Mouse (Mus musculus) lung, embryonic 15.5 days (tissue): ENCODE results near the gene Abhd2. TPM values are rescaled to one million over a fixed set of nuclear protein-coding genes. Genes with fewer than 3 reads are reported as not detected.

ENCODE experiments used
- ATAC-seq: fragments of 200-750 bp; cut with Nextera tagmentation; 2 replicates; pipeline ENCODE4 v1.8.0; 2017; ENCODE audit warnings: moderate number of reproducible peaks, borderline replicate concordance; ENCODE audit not compliant: low FRiP score, low TSS enrichment; ENCODE audit errors: extremely low read depth
- H3K27ac ChIP-seq: fragments of 300-500 bp; sonication (generic); 2 replicates; pipeline ENCODE4 v1.5.1; 2015; ENCODE audit warnings: moderate library complexity, mild to moderate bottlenecking, inconsistent platforms
- H3K27me3 ChIP-seq: fragments of 300-500 bp; sonication (generic); 2 replicates; pipeline ENCODE4 v1.6.1; 2015; ENCODE audit warnings: inconsistent platforms
- H3K36me3 ChIP-seq: fragments of 300-500 bp; sonication (generic); 2 replicates; pipeline ENCODE4 v1.6.1; 2015; ENCODE audit warnings: inconsistent platforms
- H3K4me1 ChIP-seq: fragments of 300-500 bp; sonication (generic); 2 replicates; pipeline ENCODE4 v1.6.1; 2015; ENCODE audit warnings: inconsistent platforms
- H3K4me2 ChIP-seq: fragments of 300-500 bp; sonication (generic); 2 replicates; pipeline ENCODE4 v1.6.1; 2015; ENCODE audit warnings: inconsistent platforms, mild to moderate bottlenecking, moderate library complexity
- H3K4me3 ChIP-seq: fragments of 300-500 bp; sonication (generic); 2 replicates; pipeline ENCODE4 v1.5.1; 2015; ENCODE audit warnings: mild to moderate bottlenecking, inconsistent platforms
- H3K9ac ChIP-seq: fragments of 300-500 bp; sonication (generic); 2 replicates; pipeline ENCODE4 v1.6.1; 2015; ENCODE audit warnings: inconsistent platforms
- H3K9me3 ChIP-seq: fragments of 300-500 bp; sonication (generic); 2 replicates; pipeline ENCODE4 v1.6.1; 2016; ENCODE audit warnings: inconsistent platforms
- WGBS: fragments of 180-500 bp; shearing (Covaris S2); methylation state at CpG from one replicate; pipeline ENCODE4 v1.1.7; 2015; 5-methylcytosine and 5-hydroxymethylcytosine counted together
- polyA plus RNA-seq: library from polyadenylated mRNA; unstranded; fragments of >200 nt; fragmentation: Nextera tagmentation; extraction: Ambion mirVana; gene quantifications from 2 replicates; pipeline ENCODE4 v1.2.1, GENCODE M21; 2015

The Abhd2 gene
- polyA plus RNA-seq, 1 experiment from 2014 or later = 17.1 TPM

DNA sequence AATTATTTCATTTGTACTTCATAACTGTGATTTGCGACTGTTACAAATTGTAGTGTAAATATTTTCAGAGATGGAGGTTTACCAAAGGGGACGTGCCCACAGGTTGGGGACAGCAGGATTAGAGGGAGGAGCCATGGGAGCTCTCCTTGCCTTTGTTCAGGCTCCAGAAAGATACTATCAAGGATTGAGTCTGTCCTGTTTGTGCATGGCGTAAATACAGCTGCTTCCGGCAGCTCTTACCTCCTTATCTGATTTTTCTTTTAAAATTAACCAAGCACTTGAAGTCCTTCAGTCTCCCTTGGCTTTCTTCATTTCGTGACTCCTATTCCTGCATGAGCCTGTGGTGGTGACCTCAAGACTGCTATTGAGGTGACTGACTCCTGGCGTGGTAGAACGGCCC lies 26.5 kb downstream of the Abhd2 start:
- peak overlapping the region; percentile 84 for H3K27ac ChIP-seq
- peak; percentile 46; the same call in 1 of the 2 replicates for ATAC-seq
- 32% methylated on average over 7 of the region's 7 CpGs for WGBS

DNA sequence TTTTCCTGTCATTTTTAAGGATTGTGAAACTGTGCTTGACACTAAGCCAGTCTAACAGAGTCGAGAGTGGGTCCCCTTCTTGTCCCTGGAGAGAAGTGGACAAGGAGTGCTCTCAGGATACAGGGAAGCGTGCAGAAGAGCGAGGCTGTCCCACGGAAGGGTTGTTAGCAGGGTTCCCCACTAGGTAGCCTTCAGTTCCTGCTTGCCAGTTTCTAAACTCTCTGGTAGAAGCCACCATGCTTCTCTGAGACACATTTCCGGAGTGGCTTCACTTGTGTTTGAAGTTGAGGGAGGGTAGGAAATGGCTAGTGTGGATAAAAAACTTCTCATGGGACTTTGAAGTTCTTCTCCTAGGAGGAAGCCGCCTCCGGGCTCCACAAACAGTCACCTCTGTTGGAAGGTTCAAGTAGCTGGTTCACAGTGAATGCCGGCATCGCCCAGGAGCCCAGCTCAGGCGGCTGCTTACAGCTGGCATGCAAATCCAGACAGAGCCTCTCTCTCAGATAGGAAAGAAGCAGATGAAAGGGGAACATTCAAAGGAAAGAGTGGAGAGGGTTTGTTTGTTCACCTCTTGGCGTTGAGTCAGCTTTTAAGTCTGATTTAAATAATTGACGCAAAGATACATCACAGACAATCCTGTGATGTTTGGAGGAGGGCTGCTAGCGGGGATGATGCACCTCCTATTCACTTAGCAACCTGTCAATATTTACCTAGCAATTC lies 27.6 kb downstream of the Abhd2 start:
- Histone ChIP-seq H3K4me2 (no peak overlapping the region), H3K9ac (no peak overlapping the region), H3K4me3 (no peak overlapping the region), H3K9me3 (no peaks in the 10 kb centered on the region), H3K36me3 (peaks cover 13% of the 10 kb centered on the region), H3K4me1 (peaks cover 67% of the 10 kb centered on the region), H3K27ac (peak overlapping the region; percentile 84), H3K27me3 (no peaks in the 10 kb centered on the region)
- ATAC-seq = peak; percentile 10; the same call in 1 of the 2 replicates
- 15% methylated on average over 13 of the region's 13 CpGs for WGBS

More for the DNA sequence above, 26.5 kb downstream of the Abhd2 start:
- H3K9me3 ChIP-seq = no peaks in the 10 kb centered on the region
- no peak overlapping the region for H3K4me3 ChIP-seq
- H3K4me1 ChIP-seq = peaks cover 70% of the 10 kb centered on the region
- no peak overlapping the region for H3K9ac ChIP-seq
- H3K4me2 ChIP-seq = no peak overlapping the region
- no peaks in the 10 kb centered on the region for H3K27me3 ChIP-seq
- peaks cover 13% of the 10 kb centered on the region for H3K36me3 ChIP-seq

DNA sequence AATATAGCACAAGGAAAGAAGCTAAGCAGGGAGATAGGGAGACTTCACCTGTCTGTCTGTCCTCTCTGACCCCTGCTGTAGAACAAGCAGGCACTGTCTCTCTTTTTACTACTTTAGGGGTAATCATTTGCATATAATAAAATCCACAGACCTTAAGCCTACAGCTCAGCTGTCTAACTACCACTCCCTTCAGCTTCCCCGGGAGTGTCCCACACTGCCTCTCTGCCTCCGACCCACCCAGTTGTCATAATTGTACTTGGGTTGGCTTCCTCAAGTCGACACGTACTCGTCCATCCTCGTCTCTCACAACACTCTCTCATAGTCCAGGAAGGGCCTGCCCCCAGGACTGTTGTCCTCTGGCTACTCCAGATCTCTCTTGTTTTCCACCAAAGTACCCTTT lies 29.1 kb downstream of the Abhd2 start:
- H3K4me2 ChIP-seq = no peak overlapping the region
- H3K27me3 ChIP-seq = no peaks in the 10 kb centered on the region
- H3K9me3 ChIP-seq = no peaks in the 10 kb centered on the region
- H3K9ac ChIP-seq = no peak overlapping the region
- no peak for ATAC-seq
- H3K27ac ChIP-seq = peak overlapping the region; percentile 84
- H3K4me1 ChIP-seq = peaks cover 56% of the 10 kb centered on the region
- H3K36me3 ChIP-seq = peaks cover 11% of the 10 kb centered on the region
- 64% methylated on average over 6 of the region's 6 CpGs for WGBS
- H3K4me3 ChIP-seq = no peak overlapping the region

DNA sequence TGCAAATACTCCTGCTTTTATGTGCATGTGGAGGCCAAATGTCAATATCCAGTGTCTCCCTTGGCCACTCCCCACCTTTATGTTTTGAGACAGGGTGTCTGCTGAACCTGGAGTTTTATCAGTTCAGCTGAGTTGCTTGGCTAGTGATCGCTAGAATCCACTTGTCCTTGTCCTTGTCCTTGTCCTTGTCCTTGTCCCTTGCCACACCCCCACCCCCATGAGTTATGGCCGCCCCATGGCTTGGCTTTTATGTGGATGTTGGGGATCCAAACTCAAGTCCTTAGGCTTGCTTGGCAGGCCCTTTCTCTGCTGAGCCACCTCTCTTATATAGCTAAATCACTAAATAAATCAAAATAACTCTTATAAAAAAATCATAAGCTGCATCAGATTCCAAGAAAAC lies 29.6 kb downstream of the Abhd2 start:
- ATAC-seq = no peak
- H3K4me3 ChIP-seq = no peak overlapping the region
- no peaks in the 10 kb centered on the region for H3K27me3 ChIP-seq
- H3K9me3 ChIP-seq = no peaks in the 10 kb centered on the region
- 74% methylated on average over 2 of the region's 2 CpGs for WGBS
- H3K4me1 ChIP-seq = peaks cover 55% of the 10 kb centered on the region
- H3K27ac ChIP-seq = peak overlapping the region; percentile 84
- no peak overlapping the region for H3K9ac ChIP-seq
- H3K4me2 ChIP-seq = no peak overlapping the region
- peaks cover 8% of the 10 kb centered on the region for H3K36me3 ChIP-seq

DNA sequence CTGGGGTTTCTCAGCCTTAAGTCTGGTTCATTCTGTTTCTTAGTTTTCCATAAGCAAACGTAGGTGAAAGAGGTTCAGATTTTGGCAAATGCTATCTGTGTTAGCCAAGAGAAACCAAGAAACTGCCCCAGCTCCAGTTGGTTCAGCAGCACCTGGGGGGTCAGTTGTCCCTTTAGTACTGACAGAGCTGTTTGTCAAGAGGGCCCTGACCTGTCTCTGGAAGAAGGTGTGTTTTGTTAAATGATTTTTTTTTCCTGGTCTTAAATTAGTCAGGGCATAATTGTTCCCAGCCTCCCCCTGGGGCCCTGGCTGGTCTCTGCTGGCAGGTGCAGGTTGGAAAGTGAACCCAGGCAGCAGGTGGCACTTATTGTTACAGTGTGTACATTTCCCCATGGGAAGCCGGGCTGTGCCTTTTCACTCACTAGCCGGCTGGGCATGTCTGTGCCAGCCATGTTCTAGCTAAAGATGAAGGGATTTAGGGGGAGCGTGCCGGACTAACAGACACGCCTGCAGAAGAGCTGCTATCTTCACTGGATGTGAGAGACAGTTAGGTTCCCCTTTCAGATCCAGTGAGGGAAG lies 30.3 kb downstream of the Abhd2 start:
- Histone ChIP-seq H3K4me2 (no peak overlapping the region), H3K27me3 (no peaks in the 10 kb centered on the region), H3K27ac (peak overlapping the region; percentile 68), H3K4me1 (peaks cover 56% of the 10 kb centered on the region), H3K36me3 (peaks cover 1% of the 10 kb centered on the region), H3K4me3 (no peak overlapping the region), H3K9ac (no peak overlapping the region), H3K9me3 (no peaks in the 10 kb centered on the region)
- ATAC-seq = no peak
- WGBS = 70% methylated on average over 6 of the region's 6 CpGs

DNA sequence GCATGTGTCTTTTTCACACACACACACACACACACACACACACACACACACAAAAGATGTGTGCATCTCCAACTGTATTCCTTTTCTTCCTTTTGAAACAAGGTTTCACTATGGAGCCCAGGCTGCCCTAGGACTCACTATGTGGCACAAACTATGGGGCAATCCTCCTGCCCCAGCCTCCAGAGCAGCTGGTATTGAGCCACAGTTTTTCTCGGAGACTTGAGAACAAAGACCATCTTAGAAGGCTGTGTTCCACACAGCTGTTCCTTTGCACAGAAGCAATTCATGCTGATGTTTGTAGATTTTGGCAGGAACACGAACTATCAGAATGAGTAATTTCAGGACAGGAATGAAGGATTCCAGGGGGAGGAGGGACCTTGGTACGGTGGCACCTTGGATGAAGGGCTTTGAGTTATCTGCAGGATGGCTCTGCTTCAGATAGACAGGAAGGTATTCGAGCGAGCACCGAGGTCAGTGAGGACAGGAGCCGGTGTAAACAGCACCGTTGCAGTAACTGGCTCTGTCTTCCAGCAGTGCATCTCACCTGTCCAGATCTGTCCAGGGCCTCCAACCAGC lies 35.5 kb downstream of the Abhd2 start:
- Histone ChIP-seq H3K36me3 (no peaks in the 10 kb centered on the region), H3K4me3 (no peak overlapping the region), H3K4me2 (no peak overlapping the region), H3K27ac (no peak overlapping the region), H3K27me3 (no peaks in the 10 kb centered on the region), H3K9ac (no peak overlapping the region), H3K9me3 (no peaks in the 10 kb centered on the region), H3K4me1 (peaks cover 53% of the 10 kb centered on the region)
- WGBS = 37% methylated on average over 8 of the region's 8 CpGs
- ATAC-seq = no peak

DNA sequence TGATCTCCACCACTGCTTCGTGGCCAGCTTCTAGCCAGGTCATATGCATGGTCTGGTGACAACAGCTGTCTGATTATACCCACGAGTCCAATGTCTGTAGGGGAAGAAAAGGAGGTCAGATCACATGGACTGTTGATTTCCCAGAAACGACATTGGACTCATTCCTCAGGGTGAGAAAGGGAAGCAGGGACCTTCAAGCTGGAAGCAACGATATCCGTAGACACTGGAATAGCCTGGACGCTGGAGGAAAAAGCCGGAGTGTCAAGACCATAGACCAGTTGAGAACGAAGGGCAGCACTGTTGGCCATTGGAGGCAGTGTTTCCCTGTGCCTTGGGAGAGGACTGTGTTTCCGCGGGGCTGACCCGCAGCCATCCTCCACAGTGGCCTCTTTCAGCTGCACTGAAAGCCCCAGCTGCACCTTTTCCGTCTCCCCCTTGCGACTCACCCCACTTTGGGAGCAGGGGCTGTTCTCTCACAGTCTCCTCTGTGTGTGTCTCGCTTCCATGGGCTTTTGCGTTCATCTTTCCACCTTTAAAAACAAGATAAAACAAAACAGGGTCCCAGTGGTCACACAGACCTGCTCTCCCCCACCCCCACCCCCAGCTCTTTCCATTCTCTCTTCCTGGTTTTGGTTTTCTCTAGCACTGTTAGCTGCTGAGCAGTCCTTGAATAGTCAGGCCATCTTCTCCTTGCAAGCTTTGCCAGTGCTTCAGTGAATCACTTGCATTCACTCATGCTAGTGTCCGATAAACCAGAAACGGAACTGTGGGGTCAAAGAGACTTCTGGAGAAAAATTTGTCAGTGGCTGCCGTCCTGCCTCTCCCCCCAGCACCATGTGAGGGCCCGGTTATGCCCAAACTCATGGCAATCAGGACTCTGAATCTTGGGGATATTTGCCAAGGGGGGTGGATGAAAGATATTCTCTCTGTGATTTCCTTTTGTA lies 36.5 kb downstream of the Abhd2 start:
- Histone ChIP-seq H3K9ac (peak overlapping the region; percentile 6; the same call in 1 of the 2 replicates), H3K27me3 (no peaks in the 10 kb centered on the region), H3K36me3 (no peaks in the 10 kb centered on the region), H3K4me3 (no peak overlapping the region), H3K4me2 (no peak overlapping the region), H3K4me1 (peaks cover 59% of the 10 kb centered on the region), H3K27ac (peak overlapping the region; percentile 46; the same call in 1 of the 2 replicates), H3K9me3 (no peaks in the 10 kb centered on the region)
- ATAC-seq = no peak
- 32% methylated on average over 19 of the region's 19 CpGs for WGBS

DNA sequence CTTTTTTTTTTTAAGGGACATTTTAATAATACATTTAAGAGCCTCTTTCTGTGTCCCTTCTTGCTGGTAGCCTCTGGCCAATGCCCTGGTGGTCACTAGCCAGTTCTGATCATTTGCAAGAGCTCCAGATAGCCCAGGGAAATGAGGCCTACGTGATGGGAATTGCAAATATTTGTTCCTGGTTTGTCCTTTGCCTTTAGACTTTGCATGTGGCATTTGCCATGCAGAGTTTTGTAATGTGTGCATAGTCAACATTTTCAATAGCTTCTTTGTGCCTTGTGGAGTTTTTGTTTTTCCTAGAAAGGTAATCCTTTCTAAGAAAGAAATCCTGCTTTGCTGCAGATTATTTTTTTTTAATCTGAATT lies 37.2 kb downstream of the Abhd2 start:
- no peak overlapping the region for H3K4me2 ChIP-seq
- H3K4me3 ChIP-seq = no peak overlapping the region
- peaks cover 60% of the 10 kb centered on the region for H3K4me1 ChIP-seq

DNA sequence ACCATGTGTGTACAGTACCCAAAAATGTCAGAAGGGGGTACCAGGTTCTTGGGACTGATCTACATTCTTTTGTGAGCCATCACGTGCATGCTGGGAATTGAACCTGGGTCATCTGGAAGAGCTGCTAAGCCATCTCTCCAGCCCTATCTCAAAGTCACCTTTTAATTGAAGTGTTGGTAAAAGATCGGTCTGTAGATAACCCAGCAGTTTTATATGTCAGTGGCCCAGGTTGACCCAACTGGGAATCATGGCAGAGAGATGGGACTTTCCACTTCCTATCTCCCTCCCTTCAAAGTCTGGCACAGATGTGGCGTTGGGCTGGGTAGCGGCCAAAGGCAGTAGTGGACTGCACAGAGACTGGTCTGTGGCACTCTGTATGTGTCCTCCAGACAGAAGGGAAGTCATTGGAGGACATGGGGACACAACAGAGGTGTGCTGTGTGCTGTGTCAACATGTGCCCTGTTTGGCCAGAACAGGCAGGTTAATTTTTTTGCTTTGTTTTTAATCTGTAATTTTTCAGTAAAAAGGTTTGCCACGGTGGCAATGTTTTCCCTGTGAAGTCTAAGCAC lies 38.5 kb downstream of the Abhd2 start:
- no peak for ATAC-seq
- Histone ChIP-seq H3K4me1 (peaks cover 67% of the 10 kb centered on the region), H3K9me3 (no peaks in the 10 kb centered on the region), H3K9ac (no peak overlapping the region), H3K27me3 (no peaks in the 10 kb centered on the region), H3K4me3 (no peak overlapping the region), H3K27ac (no peak overlapping the region), H3K4me2 (no peak overlapping the region), H3K36me3 (no peaks in the 10 kb centered on the region)
- 67% methylated on average over 5 of the region's 5 CpGs for WGBS

More for the DNA sequence above, 37.2 kb downstream of the Abhd2 start:
- Histone ChIP-seq H3K27me3 (no peaks in the 10 kb centered on the region), H3K36me3 (no peaks in the 10 kb centered on the region), H3K9ac (no peak overlapping the region), H3K9me3 (no peaks in the 10 kb centered on the region), H3K27ac (no peak overlapping the region)
- 33% methylated on average over 1 of the region's 1 CpGs for WGBS
- no peak for ATAC-seq

DNA sequence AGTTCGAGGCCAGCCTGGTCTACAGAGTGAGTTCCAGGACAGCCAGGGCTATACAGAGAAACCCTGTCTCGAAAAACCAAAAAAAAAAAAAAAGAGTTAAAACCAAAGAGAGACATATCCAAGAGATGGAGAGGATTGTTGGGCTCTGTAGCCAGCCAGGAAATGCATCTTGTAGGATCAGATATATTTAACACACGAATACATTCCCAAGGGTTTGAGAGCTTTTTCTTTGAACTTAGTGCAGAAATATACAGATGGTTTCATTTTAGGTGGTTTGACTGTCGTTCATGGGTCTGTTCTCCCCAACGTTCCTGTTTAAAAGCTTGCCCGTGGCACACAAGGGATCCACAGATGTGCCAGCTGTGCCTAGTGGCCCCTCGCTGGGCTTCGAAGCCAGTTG lies 39.2 kb downstream of the Abhd2 start:
- no peak for ATAC-seq
- Histone ChIP-seq H3K4me2 (no peak overlapping the region), H3K4me3 (no peak overlapping the region), H3K27ac (peak overlapping the region; percentile 41), H3K4me1 (peaks cover 74% of the 10 kb centered on the region), H3K36me3 (no peaks in the 10 kb centered on the region), H3K9me3 (no peaks in the 10 kb centered on the region), H3K9ac (no peak overlapping the region), H3K27me3 (no peaks in the 10 kb centered on the region)
- 65% methylated on average over 8 of the region's 8 CpGs for WGBS

DNA sequence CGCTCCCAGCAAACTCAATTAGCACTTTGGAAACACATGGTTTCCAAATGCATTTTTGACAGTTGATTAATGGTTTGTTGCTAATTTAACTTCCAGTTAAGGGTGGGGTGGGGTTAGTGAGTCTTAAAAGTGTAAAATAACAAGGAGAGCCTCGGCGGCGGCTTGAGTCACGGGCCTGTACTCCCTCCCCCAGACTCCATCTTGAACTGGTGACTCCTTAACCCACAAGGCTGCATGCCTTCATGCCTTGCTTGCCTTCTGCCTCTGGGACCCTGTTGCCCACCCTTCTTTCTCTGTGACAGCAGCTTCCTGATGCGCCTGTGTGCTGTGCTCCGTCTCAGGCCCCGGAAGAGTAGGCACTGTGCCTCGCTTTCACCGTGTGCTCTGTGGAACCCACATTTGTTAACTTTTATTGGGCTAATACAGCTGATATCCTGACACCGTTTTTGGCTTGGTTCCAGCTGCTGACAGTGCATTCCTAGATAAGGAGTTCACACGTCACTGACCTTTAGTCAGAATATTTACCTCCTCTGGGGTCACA lies 40.6 kb downstream of the Abhd2 start:
- ATAC-seq = no peak; the same call in 1 of the 2 replicates
- no peak overlapping the region for H3K27ac ChIP-seq
- no peaks in the 10 kb centered on the region for H3K9me3 ChIP-seq
- 22% methylated on average over 12 of the region's 12 CpGs for WGBS
- no peaks in the 10 kb centered on the region for H3K36me3 ChIP-seq
- no peak overlapping the region for H3K4me2 ChIP-seq
- peaks cover 82% of the 10 kb centered on the region for H3K4me1 ChIP-seq
- H3K27me3 ChIP-seq = no peaks in the 10 kb centered on the region
- no peak overlapping the region for H3K4me3 ChIP-seq
- no peak overlapping the region for H3K9ac ChIP-seq
